Mouse (Mus musculus) liver, adult 2 months (tissue): ENCODE measurements around the gene Bhlha9. TPM values are rescaled to one million over a fixed set of nuclear protein-coding genes. Genes with fewer than 3 reads are reported as not detected.

ENCODE experiments used
- DNase-seq: peaks from one replicate; pipeline ENCODE4 v3.0.0-alpha.2; 2011; ENCODE audit warnings: low read depth, low spot score; ENCODE audit errors: extremely low read depth
- H3K27ac ChIP-seq: fragments of 200-500 bp; replicated peaks from 2 replicates; pipeline ENCODE4 v1.5.1; 2012; ENCODE audit warnings: low read depth, mild to moderate bottlenecking, control low read depth, inconsistent platforms, low read length; ENCODE audit not compliant: insufficient read depth
- H3K27me3 ChIP-seq: fragments of 200-500 bp; 2 replicates; pipeline ENCODE4 v1.6.1; 2012; ENCODE audit warnings: mild to moderate bottlenecking, moderate library complexity, low read length, inconsistent platforms; ENCODE audit not compliant: control insufficient read depth, insufficient read depth
- H3K36me3 ChIP-seq: fragments of 200-500 bp; 2 replicates; pipeline ENCODE4 v1.6.1; 2012; ENCODE audit warnings: low read length, inconsistent platforms; ENCODE audit not compliant: control insufficient read depth, insufficient read depth
- H3K4me1 ChIP-seq: fragments of 200-500 bp; 2 replicates; pipeline ENCODE4 v1.6.1; 2011; ENCODE audit warnings: low read length; ENCODE audit not compliant: control insufficient read depth, insufficient read depth
- H3K4me3 ChIP-seq: fragments of 200-500 bp; 2 replicates; pipeline ENCODE4 v1.5.1; 2011; ENCODE audit warnings: low read depth, mild to moderate bottlenecking, control low read depth, low read length, moderate library complexity; ENCODE audit not compliant: insufficient read depth
- H3K79me2 ChIP-seq: fragments of 200-500 bp; 2 replicates; pipeline ENCODE4 v1.6.1; 2012; ENCODE audit warnings: inconsistent platforms, mild to moderate bottlenecking, low read length, moderate library complexity; ENCODE audit not compliant: control insufficient read depth, insufficient read depth
- H3K9ac ChIP-seq: fragments of 200-500 bp; 2 replicates; pipeline ENCODE4 v1.6.1; 2012; ENCODE audit warnings: low read depth, mild to moderate bottlenecking, control low read depth, inconsistent platforms, low read length
- CTCF ChIP-seq: fragments of 200-500 bp; IDR thresholded peaks from 2 replicates; pipeline ENCODE4 v1.5.1; 2011; ENCODE audit warnings: low read depth, low read length, control low read depth
- POLR2A ChIP-seq: fragments of 200-500 bp; IDR thresholded peaks from 2 replicates; pipeline ENCODE4 v1.6.1; 2011; ENCODE audit warnings: low read length, control low read depth; ENCODE audit not compliant: insufficient read depth; ENCODE audit errors: extremely low read depth
- WGBS: fragments of 180-500 bp; shearing (Covaris S2); methylation state at CpG from one replicate; pipeline ENCODE4 v1.1.7; 2018; 5-methylcytosine and 5-hydroxymethylcytosine counted together
- polyA plus RNA-seq: library from polyadenylated mRNA; depleted of rRNA; stranded (reverse); fragments of >200 nt; gene quantifications from 2 replicates; pipeline ENCODE4 v1.2.3, GENCODE M21; 2012
- total RNA-seq: library from RNA; depleted of rRNA; stranded (reverse); fragments of >200 nt; gene quantifications from 2 replicates; pipeline ENCODE4 v1.2.3, GENCODE M21; 2014

Bhlha9 gene
- total and polyA plus RNA-seq, 2 experiments = not detected

GRCm38 (mm10) chr11:76695810-76696209, 23.5 kb downstream of the Bhlha9 start:
- no peaks in the 10 kb centered on the region for H3K4me1 ChIP-seq
- no peak overlapping the region for H3K27ac ChIP-seq
- H3K27me3 ChIP-seq = no peaks in the 10 kb centered on the region
- no peak overlapping the region for H3K4me3 ChIP-seq
- no peak for TF ChIP-seq POLR2A
- no peak for TF ChIP-seq CTCF
- H3K36me3 ChIP-seq = no peaks in the 10 kb centered on the region
- no peak for DNase-seq
- 49% methylated on average over 6 of the region's 6 CpGs for WGBS
- H3K9ac ChIP-seq = no peak overlapping the region
- H3K79me2 ChIP-seq = no peaks in the 10 kb centered on the region

- H3K9ac ChIP-seq = no peak overlapping the region
- no peaks in the 10 kb centered on the region for H3K27me3 ChIP-seq
- no peak for TF ChIP-seq POLR2A
- no peak for TF ChIP-seq CTCF
- H3K79me2 ChIP-seq = no peaks in the 10 kb centered on the region
- H3K4me1 ChIP-seq = no peaks in the 10 kb centered on the region
- 59% methylated on average over 7 of the region's 9 CpGs for WGBS
- no peak overlapping the region for H3K27ac ChIP-seq
- no peak for DNase-seq
- no peaks in the 10 kb centered on the region for H3K36me3 ChIP-seq
- H3K4me3 ChIP-seq = no peak overlapping the region
Observed at GRCm38 (mm10) chr11:76699626-76700025, 27.4 kb downstream of the Bhlha9 start.

GRCm38 (mm10) chr11:76707656-76708055, 35.4 kb downstream of the Bhlha9 start:
- Histone ChIP-seq H3K27me3 (no peaks in the 10 kb centered on the region), H3K9ac (no peak overlapping the region), H3K36me3 (no peaks in the 10 kb centered on the region), H3K27ac (no peak overlapping the region), H3K4me1 (peaks cover 16% of the 10 kb centered on the region), H3K4me3 (no peak overlapping the region), H3K79me2 (no peaks in the 10 kb centered on the region)
- TF ChIP-seq POLR2A (no peak), CTCF (no peak)
- no peak for DNase-seq
- WGBS = 77% methylated on average over 3 of the region's 3 CpGs

- Histone ChIP-seq H3K4me3 (no peak overlapping the region), H3K27ac (no peak overlapping the region; the same call in 1 of the 2 replicates), H3K27me3 (no peaks in the 10 kb centered on the region), H3K4me1 (peaks cover 16% of the 10 kb centered on the region), H3K9ac (no peak overlapping the region), H3K79me2 (no peaks in the 10 kb centered on the region), H3K36me3 (no peaks in the 10 kb centered on the region)
- DNase-seq = peak; percentile 70
- TF ChIP-seq CTCF (no peak), POLR2A (no peak)
- 34% methylated on average over 1 of the region's 1 CpGs for WGBS
Observed at GRCm38 (mm10) chr11:76708066-76708465, 35.8 kb downstream of the Bhlha9 start.

DNA sequence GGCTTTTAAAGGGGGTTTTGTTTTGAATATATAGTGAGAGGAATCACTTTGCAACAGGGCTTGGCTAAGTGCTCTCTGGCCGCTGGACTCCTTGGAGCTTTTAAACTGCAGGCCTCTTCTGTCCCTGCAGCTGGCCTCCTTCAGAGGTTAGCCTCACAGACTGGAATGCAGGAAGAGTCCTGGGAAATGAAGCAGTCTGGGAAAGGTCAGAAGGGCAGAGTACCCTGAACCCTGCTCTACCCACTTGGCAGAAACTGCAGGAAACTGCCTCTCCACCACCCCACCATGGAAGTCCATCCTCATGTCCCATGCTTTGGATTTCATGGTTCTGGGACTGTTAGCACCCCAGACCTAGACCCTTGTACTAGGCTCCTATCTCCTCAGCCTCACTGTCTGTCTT, 36.6 kb downstream of the Bhlha9 start:
- peaks cover 16% of the 10 kb centered on the region for H3K4me1 ChIP-seq
- H3K36me3 ChIP-seq = no peaks in the 10 kb centered on the region
- H3K9ac ChIP-seq = no peak overlapping the region
- no peak for TF ChIP-seq CTCF
- no peak for TF ChIP-seq POLR2A
- H3K27me3 ChIP-seq = no peaks in the 10 kb centered on the region
- peak; percentile 68 for DNase-seq
- H3K27ac ChIP-seq = peak overlapping the region; percentile 24; the same call in 1 of the 2 replicates
- no peak overlapping the region for H3K4me3 ChIP-seq
- no peaks in the 10 kb centered on the region for H3K79me2 ChIP-seq
- WGBS = 49% methylated on average over 1 of the region's 1 CpGs

- Histone ChIP-seq H3K4me3 (no peak overlapping the region), H3K27ac (peak overlapping the region; percentile 24; the same call in 1 of the 2 replicates), H3K4me1 (peaks cover 16% of the 10 kb centered on the region), H3K27me3 (no peaks in the 10 kb centered on the region), H3K36me3 (no peaks in the 10 kb centered on the region), H3K79me2 (no peaks in the 10 kb centered on the region), H3K9ac (no peak overlapping the region)
- 32% methylated on average over 17 of the region's 17 CpGs for WGBS
- TF ChIP-seq CTCF = no peak
- TF ChIP-seq POLR2A = no peak
- DNase-seq = peak; percentile 69
Observed at GRCm38 (mm10) chr11:76709625-76710452, 37.6 kb downstream of the Bhlha9 start.
